Mouse (Mus musculus) liver, adult 2 months (tissue): ENCODE data around the gene Qrfp. TPM values are rescaled to one million over a fixed set of nuclear protein-coding genes. Genes with fewer than 3 reads are reported as not detected.

Experiments
- DNase-seq: peaks from one replicate; pipeline ENCODE4 v3.0.0-alpha.2; 2011; ENCODE audit warnings: low read depth, low spot score; ENCODE audit errors: extremely low read depth
- H3K27ac ChIP-seq: fragments of 200-500 bp; replicated peaks from 2 replicates; pipeline ENCODE4 v1.5.1; 2012; ENCODE audit warnings: low read depth, mild to moderate bottlenecking, control low read depth, inconsistent platforms, low read length; ENCODE audit not compliant: insufficient read depth
- H3K27me3 ChIP-seq: fragments of 200-500 bp; 2 replicates; pipeline ENCODE4 v1.6.1; 2012; ENCODE audit warnings: mild to moderate bottlenecking, moderate library complexity, low read length, inconsistent platforms; ENCODE audit not compliant: control insufficient read depth, insufficient read depth
- H3K36me3 ChIP-seq: fragments of 200-500 bp; 2 replicates; pipeline ENCODE4 v1.6.1; 2012; ENCODE audit warnings: low read length, inconsistent platforms; ENCODE audit not compliant: control insufficient read depth, insufficient read depth
- H3K4me1 ChIP-seq: fragments of 200-500 bp; 2 replicates; pipeline ENCODE4 v1.6.1; 2011; ENCODE audit warnings: low read length; ENCODE audit not compliant: control insufficient read depth, insufficient read depth
- H3K4me3 ChIP-seq: fragments of 200-500 bp; 2 replicates; pipeline ENCODE4 v1.5.1; 2011; ENCODE audit warnings: low read depth, mild to moderate bottlenecking, control low read depth, low read length, moderate library complexity; ENCODE audit not compliant: insufficient read depth
- H3K79me2 ChIP-seq: fragments of 200-500 bp; 2 replicates; pipeline ENCODE4 v1.6.1; 2012; ENCODE audit warnings: inconsistent platforms, mild to moderate bottlenecking, low read length, moderate library complexity; ENCODE audit not compliant: control insufficient read depth, insufficient read depth
- H3K9ac ChIP-seq: fragments of 200-500 bp; 2 replicates; pipeline ENCODE4 v1.6.1; 2012; ENCODE audit warnings: low read depth, mild to moderate bottlenecking, control low read depth, inconsistent platforms, low read length
- CTCF ChIP-seq: fragments of 200-500 bp; IDR thresholded peaks from 2 replicates; pipeline ENCODE4 v1.5.1; 2011; ENCODE audit warnings: low read depth, low read length, control low read depth
- POLR2A ChIP-seq: fragments of 200-500 bp; IDR thresholded peaks from 2 replicates; pipeline ENCODE4 v1.6.1; 2011; ENCODE audit warnings: low read length, control low read depth; ENCODE audit not compliant: insufficient read depth; ENCODE audit errors: extremely low read depth
- WGBS: fragments of 180-500 bp; shearing (Covaris S2); methylation state at CpG from one replicate; pipeline ENCODE4 v1.1.7; 2018; 5-methylcytosine and 5-hydroxymethylcytosine counted together
- polyA plus RNA-seq: library from polyadenylated mRNA; depleted of rRNA; stranded (reverse); fragments of >200 nt; gene quantifications from 2 replicates; pipeline ENCODE4 v1.2.3, GENCODE M21; 2012
- total RNA-seq: library from RNA; depleted of rRNA; stranded (reverse); fragments of >200 nt; gene quantifications from 2 replicates; pipeline ENCODE4 v1.2.3, GENCODE M21; 2014

Qrfp gene
- total and polyA plus RNA-seq, 2 experiments = not detected

DNA sequence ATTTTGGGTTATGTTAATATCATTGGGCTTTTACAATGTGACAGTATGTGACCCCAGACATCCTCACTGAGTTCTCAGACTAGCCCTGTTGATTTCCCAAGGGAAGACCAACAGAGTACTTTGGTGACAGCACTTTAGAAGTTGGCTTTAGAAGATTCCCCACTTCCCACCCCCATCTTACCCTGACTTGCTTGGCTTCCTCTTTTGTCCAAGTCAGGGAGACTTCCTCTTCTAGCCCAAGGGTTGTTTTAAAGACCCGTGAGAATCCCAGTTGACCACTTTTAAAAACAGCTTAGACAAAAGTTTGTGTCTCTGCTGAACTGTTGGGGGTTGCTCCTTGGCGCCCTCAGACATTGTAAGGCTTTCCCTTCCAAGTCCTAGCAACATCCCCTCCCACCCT, 47.1 kb downstream of the Qrfp start:
- H3K9ac ChIP-seq = no peak overlapping the region
- TF ChIP-seq CTCF (no peak), POLR2A (no peak)
- peaks cover 44% of the 10 kb centered on the region for H3K79me2 ChIP-seq
- DNase-seq = no peak
- peak overlapping the region; percentile 19; the same call in 1 of the 2 replicates for H3K27ac ChIP-seq
- H3K4me1 ChIP-seq = peaks cover 24% of the 10 kb centered on the region
- H3K36me3 ChIP-seq = no peaks in the 10 kb centered on the region
- no peak overlapping the region for H3K4me3 ChIP-seq
- H3K27me3 ChIP-seq = no peaks in the 10 kb centered on the region
- 71% methylated on average over 2 of the region's 2 CpGs for WGBS

DNA sequence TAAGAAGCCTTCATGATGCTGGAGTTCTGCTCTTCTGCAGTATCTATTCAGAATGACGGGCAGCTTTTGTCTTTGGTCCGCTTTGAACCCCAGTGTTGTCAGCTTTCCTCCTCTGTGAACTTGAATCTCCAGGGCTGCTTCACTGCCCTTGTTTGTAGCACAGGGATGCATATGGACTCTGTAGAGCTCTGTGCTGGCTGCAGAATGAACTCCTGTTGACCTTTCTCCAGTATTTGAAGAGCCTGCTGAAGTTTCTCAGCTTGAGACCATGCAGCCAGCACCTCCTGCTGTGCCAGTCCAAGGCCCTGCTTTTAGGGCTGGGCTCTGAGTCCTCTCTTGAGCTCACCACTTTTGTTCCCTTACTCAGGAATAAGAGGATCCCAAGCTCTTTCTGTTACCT, 47.5 kb downstream of the Qrfp start:
- TF ChIP-seq CTCF (no peak), POLR2A (no peak)
- no peak overlapping the region for H3K9ac ChIP-seq
- H3K36me3 ChIP-seq = no peaks in the 10 kb centered on the region
- DNase-seq = no peak
- no peak overlapping the region for H3K4me3 ChIP-seq
- H3K27ac ChIP-seq = peak overlapping the region; percentile 19
- H3K4me1 ChIP-seq = peaks cover 23% of the 10 kb centered on the region
- no peaks in the 10 kb centered on the region for H3K27me3 ChIP-seq
- WGBS = 84% methylated on average over 2 of the region's 2 CpGs
- peaks cover 42% of the 10 kb centered on the region for H3K79me2 ChIP-seq

DNA sequence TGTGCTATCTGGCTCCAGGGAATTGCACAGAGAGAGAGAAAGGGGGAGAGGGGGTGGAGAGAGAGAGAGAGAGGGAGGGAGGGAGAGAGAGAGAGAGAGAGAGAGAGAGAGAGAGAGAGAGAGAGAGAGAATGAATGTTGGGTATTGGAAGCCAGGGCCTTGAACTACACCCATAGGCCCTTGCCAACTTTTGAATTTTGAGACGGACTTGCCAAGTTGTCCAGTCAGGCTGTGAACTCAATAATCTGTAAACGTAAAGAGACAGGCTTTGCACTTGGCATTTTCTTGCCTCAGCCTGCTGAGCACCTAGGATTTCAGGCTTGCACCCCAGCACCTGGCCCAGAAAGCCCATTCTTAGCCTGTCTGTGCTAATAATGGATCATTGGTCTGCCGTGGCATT, 48.2 kb downstream of the Qrfp start:
- DNase-seq = peak; percentile 78
- Histone ChIP-seq H3K27ac (peak overlapping the region; percentile 7; the same call in 1 of the 2 replicates), H3K27me3 (no peaks in the 10 kb centered on the region), H3K4me3 (no peak overlapping the region), H3K36me3 (no peaks in the 10 kb centered on the region), H3K9ac (no peak overlapping the region), H3K79me2 (peaks cover 37% of the 10 kb centered on the region), H3K4me1 (peaks cover 21% of the 10 kb centered on the region)
- TF ChIP-seq CTCF (no peak), POLR2A (no peak)
- 14% methylated on average over 3 of the region's 3 CpGs for WGBS

DNA sequence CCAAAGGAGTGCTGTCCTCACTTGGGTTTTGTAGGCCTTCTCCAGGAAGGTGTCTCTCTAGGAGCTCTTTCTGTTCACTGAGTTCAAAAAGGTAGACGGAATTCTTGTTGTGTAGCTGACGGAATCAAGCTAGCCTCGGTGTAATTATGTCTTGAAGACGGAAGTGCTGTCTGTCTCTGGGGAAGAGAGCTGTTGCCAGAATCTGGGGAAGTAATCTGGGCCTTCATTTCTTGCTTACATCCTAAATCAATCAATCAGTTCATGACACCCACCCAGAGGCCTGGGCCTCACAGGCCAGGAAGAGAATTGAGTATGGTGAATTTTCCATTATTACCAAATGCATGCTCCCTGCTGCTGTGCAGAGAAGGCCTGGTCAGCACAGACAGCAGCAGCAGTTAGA, 48.8 kb downstream of the Qrfp start:
- H3K9ac ChIP-seq = 0 out of 2 replicates have a peak overlapping the region, but pooled peaks have one; percentile 7
- WGBS = 54% methylated on average over 4 of the region's 4 CpGs
- peak overlapping the region; percentile 17 for H3K27ac ChIP-seq
- TF ChIP-seq CTCF = no peak
- TF ChIP-seq POLR2A = no peak
- H3K27me3 ChIP-seq = no peaks in the 10 kb centered on the region
- peaks cover 20% of the 10 kb centered on the region for H3K4me1 ChIP-seq
- H3K4me3 ChIP-seq = peak overlapping the region; percentile 3; the same call in 1 of the 2 replicates
- peak; percentile 33 for DNase-seq
- peaks cover 36% of the 10 kb centered on the region; the same call in 1 of the 2 replicates for H3K79me2 ChIP-seq
- H3K36me3 ChIP-seq = no peaks in the 10 kb centered on the region

DNA sequence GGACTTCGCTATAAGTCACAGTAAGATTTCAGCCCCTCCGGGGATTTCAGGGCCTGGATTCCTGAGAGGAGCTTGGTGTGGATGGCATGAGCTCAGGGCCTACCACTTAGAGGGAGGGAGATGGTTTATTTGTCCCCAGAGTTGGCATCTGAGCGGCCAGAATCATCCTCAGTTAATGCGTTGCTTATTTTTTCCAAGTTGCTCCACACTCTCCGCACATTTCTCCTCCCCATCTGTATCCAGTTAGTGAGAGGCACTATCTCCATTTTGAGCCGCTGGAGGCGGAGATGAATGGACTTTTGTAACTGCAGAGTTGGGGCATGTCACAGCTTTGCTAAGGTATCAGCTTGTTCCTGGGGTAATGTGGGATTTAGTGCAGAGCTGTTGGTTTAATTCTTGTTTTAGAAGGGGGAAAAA, 49.3 kb downstream of the Qrfp start:
- Histone ChIP-seq H3K9ac (peak overlapping the region; percentile 35; the same call in 1 of the 2 replicates), H3K27ac (peak overlapping the region; percentile 17), H3K36me3 (no peaks in the 10 kb centered on the region), H3K4me3 (peak overlapping the region; percentile 3), H3K4me1 (peaks cover 20% of the 10 kb centered on the region), H3K79me2 (peaks cover 33% of the 10 kb centered on the region; the same call in 1 of the 2 replicates), H3K27me3 (no peaks in the 10 kb centered on the region)
- no peak for DNase-seq
- no peak for TF ChIP-seq POLR2A
- TF ChIP-seq CTCF = no peak
- WGBS = 17% methylated on average over 7 of the region's 7 CpGs

DNA sequence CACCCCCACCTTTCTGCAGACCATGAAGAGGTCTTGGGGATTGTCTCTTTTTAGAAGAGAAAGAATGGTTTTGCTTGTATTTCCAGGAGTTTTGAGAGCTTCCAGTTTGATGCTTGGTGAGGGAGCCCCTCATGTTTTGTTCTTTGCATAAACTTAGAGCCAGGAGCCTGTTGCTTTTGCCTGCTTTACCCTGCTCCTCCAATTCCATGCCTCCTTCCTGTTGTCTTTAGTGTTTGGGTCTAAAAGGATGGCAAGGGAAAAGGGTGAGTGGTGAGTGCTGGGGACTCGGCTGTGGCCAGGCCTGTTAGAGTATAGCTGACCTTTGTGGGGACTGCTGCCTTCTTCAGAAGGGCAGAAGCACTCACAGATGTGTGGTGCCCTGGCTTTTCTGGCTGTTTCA, 49.9 kb downstream of the Qrfp start:
- DNase-seq = no peak
- H3K9ac ChIP-seq = peak overlapping the region; percentile 85
- TF ChIP-seq CTCF (no peak), POLR2A (no peak)
- peak overlapping the region; percentile 92 for H3K4me3 ChIP-seq
- peaks cover 20% of the 10 kb centered on the region for H3K4me1 ChIP-seq
- WGBS = 5% methylated on average over 1 of the region's 1 CpGs
- H3K36me3 ChIP-seq = no peaks in the 10 kb centered on the region
- H3K27ac ChIP-seq = peak overlapping the region; percentile 75
- H3K79me2 ChIP-seq = peaks cover 28% of the 10 kb centered on the region; the same call in 1 of the 2 replicates
- H3K27me3 ChIP-seq = no peaks in the 10 kb centered on the region
